Mouse (Mus musculus) left cerebral cortex, adult 11 months (tissue): ENCODE measurements around the gene Epha6.
A peak's percentile ranks its signal among the peaks of the same experiment; 100 is the strongest.
"Not testable (repeated sequence)": the region's sequence is repeated elsewhere in the genome, so short reads cannot be mapped to it uniquely, and the experiment has no call there.

ENCODE experiments used
- DNase-seq: peaks from one replicate; pipeline ENCODE4 v3.0.0; 2022; ENCODE audit warnings: low spot score

The Epha6 gene

GRCm38 (mm10) chr16:59923696-59924095 lies 681.6 kb downstream of the Epha6 start:
- DNase-seq: no peak

DNA sequence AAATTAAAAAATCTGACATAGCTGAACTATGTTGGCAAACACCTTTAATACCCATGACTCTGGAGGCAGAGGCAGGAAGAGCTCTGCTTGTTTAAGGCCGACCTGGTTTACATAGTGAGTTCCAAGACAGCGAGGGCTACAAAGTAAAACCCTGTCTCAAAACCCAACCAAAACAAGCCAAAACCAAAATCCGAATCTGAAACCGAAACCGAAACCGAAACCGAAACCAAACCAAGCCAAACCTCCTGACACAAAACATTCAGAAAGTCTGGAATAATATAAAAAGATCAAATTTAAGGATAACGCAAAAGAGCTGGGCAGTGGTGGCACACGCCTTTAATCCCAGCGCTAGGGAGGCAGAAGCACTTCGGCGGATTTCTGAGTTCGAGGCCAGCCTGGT lies 725.3 kb downstream of the Epha6 start:
- no peak for DNase-seq

- DNase-seq: no peak
These were observed 733.5 kb downstream of the Epha6 start for GRCm38 (mm10) chr16:59871792-59872191.

DNA sequence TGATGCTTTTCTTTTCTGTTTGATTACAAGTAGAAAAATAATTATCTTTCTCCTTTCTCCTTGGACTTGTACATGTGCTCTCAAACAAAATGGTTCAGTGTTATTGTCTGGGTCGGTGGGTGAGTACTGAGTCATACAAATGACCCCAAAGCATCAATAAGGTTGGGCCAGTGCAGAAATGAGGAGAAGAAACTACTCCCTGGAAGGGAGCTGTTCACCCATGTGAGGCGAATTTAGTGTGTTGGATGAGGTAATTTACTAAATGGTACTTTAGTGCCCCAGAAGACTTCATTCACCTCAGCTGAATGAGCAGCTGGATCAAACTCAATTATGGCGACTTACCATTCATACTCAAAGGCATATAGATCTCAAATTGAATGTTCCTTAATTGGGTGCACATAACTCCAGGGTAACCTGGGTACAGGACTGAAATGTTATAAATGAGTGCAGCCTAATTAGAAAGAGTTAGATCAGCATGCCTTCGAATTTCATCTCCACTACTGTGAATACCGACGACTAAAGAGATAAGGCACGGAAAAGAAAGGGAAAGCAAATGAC lies 751.1 kb downstream of the Epha6 start:
- DNase-seq: no peak

- DNase-seq: no peak
These were observed 752.6 kb downstream of the Epha6 start for GRCm38 (mm10) chr16:59852689-59853088.

DNA sequence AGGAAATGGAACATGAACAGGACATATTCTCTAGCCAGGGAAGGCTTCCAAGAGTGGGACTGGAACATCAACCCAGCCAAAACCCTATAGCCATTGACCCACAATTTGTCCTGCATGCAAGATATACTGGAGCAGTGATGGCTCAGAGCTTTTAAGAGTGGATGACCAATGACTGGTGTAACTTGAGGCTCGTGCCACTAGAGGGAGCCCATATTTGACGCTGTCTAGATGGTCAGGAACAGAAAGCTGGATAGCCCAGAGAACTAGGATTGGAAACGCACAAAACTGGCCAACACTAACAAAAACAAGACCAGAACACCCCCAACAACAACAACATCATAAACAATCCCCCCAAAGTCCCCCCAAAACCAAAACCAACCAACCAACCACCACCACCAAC lies 758.8 kb downstream of the Epha6 start:
- DNase-seq: no peak

DNA sequence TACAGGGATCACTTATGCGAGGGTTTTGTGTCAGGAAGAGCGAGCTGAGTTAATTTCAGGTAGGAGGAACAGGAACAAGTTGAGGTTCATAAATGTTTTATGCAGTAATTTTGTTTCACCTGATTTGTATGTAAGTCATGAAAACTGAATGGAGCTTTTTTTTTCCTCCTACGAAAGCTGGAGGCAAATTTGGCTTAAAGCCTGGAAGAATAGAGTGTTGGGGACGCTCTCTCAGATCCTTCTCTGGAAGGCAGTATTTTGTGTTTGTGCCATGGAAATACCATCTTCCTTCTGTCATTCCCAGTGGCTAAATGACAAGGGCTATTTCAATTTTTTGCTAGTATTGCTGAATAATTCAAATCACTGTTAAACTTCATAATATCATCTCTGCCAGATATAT lies 768.6 kb downstream of the Epha6 start:
- peak; percentile 4 for DNase-seq

DNA sequence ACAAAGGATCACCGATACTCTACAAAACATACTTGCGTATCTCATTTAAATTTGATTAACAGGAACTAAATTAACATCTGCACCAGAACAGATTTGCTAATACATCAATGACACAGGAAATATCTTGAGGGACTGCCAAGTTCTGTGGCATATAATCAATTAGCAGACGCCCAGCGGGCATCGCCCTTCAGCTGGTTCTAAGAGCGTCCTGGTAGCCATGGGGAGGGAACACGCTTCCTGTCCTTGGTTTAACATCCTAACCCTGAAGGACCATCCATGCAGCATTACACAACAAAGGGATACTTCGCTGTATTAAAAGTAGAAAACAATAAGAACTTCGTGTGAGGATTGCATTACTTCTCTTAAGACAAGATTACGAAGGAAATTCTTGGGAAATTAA lies 769.0 kb downstream of the Epha6 start:
- DNase-seq: no peak

- no peak for DNase-seq
These were observed 772.9 kb downstream of the Epha6 start for GRCm38 (mm10) chr16:59832468-59832867.

- DNase-seq: no peak
These were observed 775.7 kb downstream of the Epha6 start for GRCm38 (mm10) chr16:59829655-59830054.

GRCm38 (mm10) chr16:59799790-59800189 lies 805.5 kb downstream of the Epha6 start:
- DNase-seq: not testable (repeated sequence)

- DNase-seq: no peak
These were observed 833.0 kb downstream of the Epha6 start for GRCm38 (mm10) chr16:59772297-59772696.

DNA sequence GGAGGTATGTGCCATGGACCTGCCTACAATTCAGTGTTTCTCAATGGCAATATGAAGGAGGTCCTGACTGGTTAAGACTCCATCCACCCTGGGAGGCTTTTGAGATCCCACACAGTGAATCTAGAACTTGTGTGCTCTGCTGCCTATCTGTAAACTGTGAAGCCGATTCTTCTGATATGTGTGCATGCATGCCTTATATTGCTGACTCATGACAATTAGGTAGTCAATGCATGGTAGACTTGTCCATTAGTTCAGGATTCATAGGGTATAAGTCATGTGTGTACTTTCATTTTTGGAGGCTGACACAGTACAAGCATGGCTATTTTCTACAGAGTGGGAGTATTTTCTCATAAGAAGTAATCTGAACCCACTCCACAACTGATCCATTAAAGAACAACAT lies 834.9 kb downstream of the Epha6 start:
- no peak for DNase-seq

DNA sequence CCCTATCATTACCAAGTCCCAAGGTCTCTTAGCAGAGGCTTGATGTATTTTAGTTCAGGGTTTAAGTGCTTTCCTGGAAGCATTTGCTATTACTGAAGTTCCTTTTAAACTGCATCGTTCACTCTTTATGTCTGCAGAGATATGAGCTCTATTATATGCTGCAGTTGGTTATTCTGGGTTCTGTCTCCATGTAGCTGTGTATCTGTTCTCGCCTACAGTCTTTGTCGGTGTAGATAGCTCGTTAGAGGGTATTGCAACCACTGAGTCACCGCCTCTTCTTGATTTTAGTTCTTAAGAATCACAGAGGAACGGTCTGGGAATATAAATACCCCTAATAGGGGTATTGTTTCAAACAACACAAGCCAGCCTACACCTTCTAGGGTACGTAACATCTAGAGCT lies 835.4 kb downstream of the Epha6 start:
- DNase-seq: no peak

DNA sequence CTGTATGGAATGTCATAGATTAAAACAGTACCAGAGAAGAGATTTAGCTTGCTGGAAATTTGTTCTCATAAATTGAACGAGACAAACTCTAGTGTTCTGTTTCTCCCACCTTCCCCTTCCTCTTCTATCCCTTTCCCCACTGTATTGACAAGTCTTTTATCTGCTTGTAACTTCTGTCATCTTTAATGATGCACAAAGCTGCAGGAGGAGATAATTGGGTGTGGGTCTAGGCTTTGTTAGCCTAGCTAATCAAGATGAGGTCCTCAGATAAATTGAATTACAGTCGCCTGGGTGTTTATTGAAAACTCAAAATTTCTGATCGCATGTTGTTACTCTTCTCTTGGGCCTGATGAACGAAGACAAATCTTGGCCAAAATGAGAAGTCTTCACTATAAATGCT lies 844.5 kb downstream of the Epha6 start:
- DNase-seq: no peak

- no peak for DNase-seq
These were observed 854.4 kb downstream of the Epha6 start for GRCm38 (mm10) chr16:59750905-59751304.

- DNase-seq: no peak
These were observed 861.7 kb downstream of the Epha6 start for GRCm38 (mm10) chr16:59743669-59744068.

GRCm38 (mm10) chr16:59715524-59715923 lies 889.8 kb downstream of the Epha6 start:
- DNase-seq: no peak

DNA sequence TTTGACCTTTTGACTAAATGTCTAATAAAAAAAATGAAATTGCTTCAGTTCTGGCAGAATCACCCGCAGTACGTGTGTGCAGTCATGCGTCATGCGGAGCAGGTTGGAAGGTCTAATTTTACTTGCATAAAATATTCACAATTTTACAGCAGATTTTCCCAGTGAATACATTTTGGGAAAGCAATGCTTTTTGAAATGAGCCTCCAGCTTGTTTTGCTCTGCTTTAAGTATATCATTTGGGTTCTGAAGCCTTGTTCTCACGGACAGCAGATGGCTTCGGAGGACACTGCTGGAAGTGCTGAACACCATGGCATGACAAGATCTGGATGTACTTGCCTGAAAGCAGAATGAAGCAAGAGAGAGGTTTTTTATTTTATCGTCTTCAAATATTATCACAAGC lies 912.1 kb downstream of the Epha6 start:
- DNase-seq: peak; percentile 52

DNA sequence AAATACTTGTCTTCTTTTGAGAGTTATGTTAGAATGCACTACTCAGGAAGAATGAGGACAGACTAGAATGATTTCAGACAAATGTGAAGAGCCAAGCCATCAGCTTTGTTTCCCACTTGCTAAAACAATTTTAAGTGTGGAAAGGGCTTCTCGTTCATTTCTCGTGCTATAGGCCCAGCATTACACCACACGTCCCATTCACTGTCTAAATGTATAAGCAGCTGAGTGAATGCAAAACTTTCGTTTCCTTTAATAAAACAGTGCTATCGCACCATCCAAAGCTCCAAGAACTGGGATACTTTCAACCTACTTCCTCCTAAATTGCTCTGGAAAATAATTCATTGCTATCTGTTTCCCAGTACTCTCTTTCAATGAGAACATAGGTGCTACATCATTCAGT lies 916.2 kb downstream of the Epha6 start:
- DNase-seq: no peak

- DNase-seq: no peak
These were observed 920.2 kb downstream of the Epha6 start for GRCm38 (mm10) chr16:59685135-59685534.

- DNase-seq: peak; percentile 53
These were observed 921.9 kb downstream of the Epha6 start for GRCm38 (mm10) chr16:59683434-59683833.

DNA sequence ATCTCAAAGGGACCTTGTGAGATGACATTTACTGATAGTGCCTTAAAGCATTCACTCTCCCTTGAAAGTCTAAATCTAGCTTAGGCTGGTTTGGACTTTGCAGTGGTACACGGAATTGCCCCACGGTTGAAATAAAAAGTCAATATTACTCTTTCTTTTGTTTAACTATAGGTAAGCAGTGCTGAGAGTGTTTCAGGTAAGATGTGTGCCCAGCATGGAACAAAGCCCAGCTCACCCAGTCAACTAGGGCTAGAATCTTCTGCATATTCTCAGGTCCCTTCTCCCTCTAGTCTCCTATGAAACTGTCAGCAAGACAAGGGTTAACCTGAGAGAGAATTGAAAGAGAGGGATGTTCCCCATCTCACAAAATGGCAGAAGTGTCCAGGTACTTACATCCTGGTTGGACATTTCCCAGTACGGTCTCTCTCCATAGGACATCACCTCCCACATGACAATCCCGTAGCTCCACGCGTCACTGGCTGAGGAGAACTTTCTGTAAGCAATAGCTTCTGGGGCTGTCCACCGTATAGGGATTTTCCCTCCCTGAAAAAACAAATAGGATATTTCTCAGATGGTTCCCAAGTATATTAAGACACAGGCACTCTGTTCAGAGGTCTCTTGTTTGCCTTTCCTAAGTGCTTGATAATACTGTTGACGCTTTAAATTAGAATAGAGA lies 923.0 kb downstream of the Epha6 start:
- DNase-seq: no peak

GRCm38 (mm10) chr16:59666938-59667337 lies 938.4 kb downstream of the Epha6 start:
- DNase-seq: no peak
